Mouse (Mus musculus) heart, embryonic 13.5 days (tissue): ENCODE data around the gene Fmr1. TPM values are rescaled to one million over a fixed set of nuclear protein-coding genes. Genes with fewer than 3 reads are reported as not detected.

Experiments
- polyA plus RNA-seq: library from polyadenylated mRNA; unstranded; fragments of >200 nt; fragmentation: Nextera tagmentation; extraction: Ambion mirVana; gene quantifications from 2 replicates; pipeline ENCODE4 v1.2.1, GENCODE M21; 2015

Fmr1 gene
- polyA plus RNA-seq, 1 experiment from 2014 or later: 36.5 TPM

Other genes starting within 250 kb of the Fmr1 start
- gene Fmr1nb, start 83.3 kb downstream of the Fmr1 start, polyA plus RNA-seq: 0.62 and 0.94 TPM in 2 replicates
- 2.5 and 2.8 TPM in 2 replicates for gene Gm14698, start 142.6 kb downstream of the Fmr1 start, polyA plus RNA-seq
- gene Gm6812, start 214.5 kb downstream of the Fmr1 start, polyA plus RNA-seq: not detected in 2 replicates